Mouse (Mus musculus) erythroblast, embryonic 14.5 days (primary cell): ENCODE data around the gene Cyth4. TPM values are rescaled to one million over a fixed set of nuclear protein-coding genes. Genes with fewer than 3 reads are reported as not detected.

ENCODE experiments used
- H3K27me3 ChIP-seq: 2 replicates; pipeline ENCODE4 v1.6.1; 2012; ENCODE audit warnings: inconsistent platforms; ENCODE audit not compliant: control insufficient read depth
- H3K36me3 ChIP-seq: 2 replicates; pipeline ENCODE4 v1.6.1; 2012; ENCODE audit warnings: mild to moderate bottlenecking, inconsistent platforms; ENCODE audit not compliant: control insufficient read depth
- H3K4me1 ChIP-seq: 2 replicates; pipeline ENCODE4 v1.6.1; 2012; ENCODE audit warnings: inconsistent platforms; ENCODE audit not compliant: control insufficient read depth
- H3K4me3 ChIP-seq: replicated peaks from 2 replicates; pipeline ENCODE3; 2012; ENCODE audit warnings: moderate library complexity, mild to moderate bottlenecking, inconsistent platforms
- H3K9me3 ChIP-seq: 2 replicates; pipeline ENCODE4 v1.6.1; 2012; ENCODE audit warnings: low read length, inconsistent platforms, mixed read lengths; ENCODE audit not compliant: control insufficient read depth
- GATA1 ChIP-seq: IDR thresholded peaks from 2 replicates; pipeline ENCODE4 v1.6.1; 2012; ENCODE audit warnings: low read length, inconsistent platforms, mixed read lengths
- TAL1 ChIP-seq: IDR thresholded peaks from 3 replicates; pipeline ENCODE4 v1.6.1; 2012; ENCODE audit warnings: low read length, inconsistent platforms, mixed read lengths
- polyA plus RNA-seq: library from polyadenylated mRNA; stranded (reverse); fragments of >175 nt; gene quantifications from 2 replicates; pipeline ENCODE4 v1.2.3, GENCODE M21; 2012

Gene Cyth4
- polyA plus RNA-seq, 1 experiment: 0.08 TPM

DNA sequence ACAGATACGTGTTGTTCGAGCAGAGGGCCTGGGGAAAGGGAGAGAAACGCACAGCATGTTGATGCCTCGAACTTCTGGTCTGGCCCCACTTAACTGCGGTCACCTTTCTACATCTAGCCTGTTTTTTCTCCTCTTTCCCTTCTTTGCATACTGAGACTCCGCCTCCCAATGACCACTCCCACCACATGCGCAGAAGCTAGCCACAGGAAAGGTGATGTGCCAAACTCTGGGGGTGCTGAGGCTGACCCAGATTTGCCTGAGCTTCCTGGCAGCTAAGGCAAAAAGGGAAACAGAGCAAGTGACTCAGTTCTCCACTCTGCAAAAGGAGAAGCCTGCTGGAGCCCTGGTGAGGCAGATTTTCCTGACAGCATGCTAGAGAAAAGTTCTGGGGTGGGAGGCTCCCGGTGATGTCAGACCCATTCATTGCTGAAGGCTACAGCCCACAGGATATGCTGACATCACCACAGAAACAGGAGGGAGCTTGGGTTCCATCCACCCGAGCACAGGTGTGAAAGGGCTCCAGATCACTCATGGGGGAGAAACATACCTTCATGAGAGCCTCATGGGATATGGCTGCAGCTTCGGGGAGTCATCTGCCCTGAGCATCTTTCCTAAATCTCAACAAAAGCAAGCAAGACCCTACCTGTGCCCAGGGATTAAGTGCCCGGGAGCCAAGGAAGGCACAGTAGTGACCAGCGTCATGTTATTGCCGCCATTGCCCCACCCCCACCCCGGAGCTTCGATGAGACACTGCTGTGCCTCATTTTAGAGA lies 5.0 kb upstream of the Cyth4 start:
- Histone ChIP-seq H3K9me3 (no peaks in the 10 kb centered on the region), H3K36me3 (no peaks in the 10 kb centered on the region), H3K4me3 (no peak overlapping the region), H3K4me1 (peaks cover 7% of the 10 kb centered on the region), H3K27me3 (no peaks in the 10 kb centered on the region)
- TF ChIP-seq TAL1: no peak
- no peak for TF ChIP-seq GATA1

DNA sequence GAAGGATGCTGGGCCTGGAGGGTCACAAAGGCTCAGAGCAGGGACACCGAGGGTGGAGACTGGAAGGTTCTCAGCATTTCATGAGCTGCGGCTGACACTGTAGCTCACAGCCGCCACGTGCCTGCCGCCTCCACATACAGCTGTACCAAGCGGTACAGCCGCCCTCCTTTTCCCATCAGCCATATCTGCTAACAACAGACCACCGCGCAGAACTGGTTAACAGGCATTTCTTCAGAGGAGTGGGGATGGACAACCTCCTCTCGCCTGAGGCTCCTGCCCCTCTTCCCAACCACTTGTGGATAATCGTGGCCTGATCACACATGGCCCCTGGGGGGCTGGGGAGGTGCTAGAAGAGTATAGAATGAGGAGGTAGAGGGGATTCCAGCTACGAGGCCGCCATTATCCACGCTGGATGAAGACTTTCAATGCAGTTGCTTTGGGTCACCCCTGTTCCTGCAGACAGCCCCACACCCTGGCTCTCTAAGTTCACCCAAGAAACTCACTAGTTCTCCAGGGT lies 4.3 kb upstream of the Cyth4 start:
- no peak overlapping the region for H3K4me3 ChIP-seq
- H3K27me3 ChIP-seq: no peaks in the 10 kb centered on the region
- peaks cover 7% of the 10 kb centered on the region for H3K4me1 ChIP-seq
- TF ChIP-seq GATA1 (no peak), TAL1 (no peak)
- H3K9me3 ChIP-seq: no peaks in the 10 kb centered on the region
- H3K36me3 ChIP-seq: no peaks in the 10 kb centered on the region

- H3K36me3 ChIP-seq: no peaks in the 10 kb centered on the region
- TF ChIP-seq GATA1: no peak
- no peak for TF ChIP-seq TAL1
- H3K4me3 ChIP-seq: no peak overlapping the region
- no peaks in the 10 kb centered on the region for H3K4me1 ChIP-seq
- H3K27me3 ChIP-seq: no peaks in the 10 kb centered on the region
- no peaks in the 10 kb centered on the region for H3K9me3 ChIP-seq
These were observed 2.9 kb upstream of the Cyth4 start for GRCm38 (mm10) chr15:78593896-78594425.

- H3K9me3 ChIP-seq: no peaks in the 10 kb centered on the region
- no peaks in the 10 kb centered on the region for H3K4me1 ChIP-seq
- H3K27me3 ChIP-seq: no peaks in the 10 kb centered on the region
- TF ChIP-seq GATA1 (no peak), TAL1 (no peak)
- no peaks in the 10 kb centered on the region for H3K36me3 ChIP-seq
- H3K4me3 ChIP-seq: no peak overlapping the region
These were observed 2.0 kb upstream of the Cyth4 start for GRCm38 (mm10) chr15:78594831-78595230.

- H3K4me1 ChIP-seq: no peaks in the 10 kb centered on the region
- H3K36me3 ChIP-seq: no peaks in the 10 kb centered on the region
- no peaks in the 10 kb centered on the region for H3K27me3 ChIP-seq
- H3K9me3 ChIP-seq: no peaks in the 10 kb centered on the region
- no peak overlapping the region for H3K4me3 ChIP-seq
- TF ChIP-seq GATA1 (no peak), TAL1 (no peak)
These were observed 1.4 kb upstream of the Cyth4 start for GRCm38 (mm10) chr15:78595468-78595867.

DNA sequence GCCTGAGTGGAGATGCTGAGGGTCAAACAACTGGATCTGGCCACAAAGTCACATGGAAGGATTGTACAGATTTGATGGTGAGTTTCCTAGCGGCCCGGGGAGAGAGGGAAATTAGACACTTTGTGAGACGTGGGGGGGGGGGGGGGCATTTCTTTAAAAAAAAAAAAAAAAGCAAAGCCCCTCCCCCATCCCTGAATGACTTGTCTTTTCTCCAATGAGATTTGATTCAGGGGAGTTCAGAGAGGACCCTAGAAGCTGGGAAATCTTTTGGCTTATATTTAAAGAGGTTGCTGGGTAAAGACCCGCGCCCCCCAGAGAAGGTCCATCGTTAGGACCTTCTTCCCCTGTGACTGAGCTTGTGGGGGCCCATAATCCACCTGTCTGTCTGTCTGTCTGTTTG lies 343 bp upstream of the Cyth4 start:
- no peaks in the 10 kb centered on the region for H3K36me3 ChIP-seq
- TF ChIP-seq GATA1 (no peak), TAL1 (no peak)
- no peak overlapping the region for H3K4me3 ChIP-seq
- no peaks in the 10 kb centered on the region for H3K27me3 ChIP-seq
- H3K9me3 ChIP-seq: no peaks in the 10 kb centered on the region
- no peaks in the 10 kb centered on the region for H3K4me1 ChIP-seq

- no peaks in the 10 kb centered on the region for H3K9me3 ChIP-seq
- H3K4me1 ChIP-seq: no peaks in the 10 kb centered on the region
- H3K36me3 ChIP-seq: no peaks in the 10 kb centered on the region
- TF ChIP-seq GATA1: no peak
- TF ChIP-seq TAL1: no peak
- H3K4me3 ChIP-seq: no peak overlapping the region
- H3K27me3 ChIP-seq: no peaks in the 10 kb centered on the region
These were observed 882 bp downstream of the Cyth4 start for GRCm38 (mm10) chr15:78597729-78598128.

DNA sequence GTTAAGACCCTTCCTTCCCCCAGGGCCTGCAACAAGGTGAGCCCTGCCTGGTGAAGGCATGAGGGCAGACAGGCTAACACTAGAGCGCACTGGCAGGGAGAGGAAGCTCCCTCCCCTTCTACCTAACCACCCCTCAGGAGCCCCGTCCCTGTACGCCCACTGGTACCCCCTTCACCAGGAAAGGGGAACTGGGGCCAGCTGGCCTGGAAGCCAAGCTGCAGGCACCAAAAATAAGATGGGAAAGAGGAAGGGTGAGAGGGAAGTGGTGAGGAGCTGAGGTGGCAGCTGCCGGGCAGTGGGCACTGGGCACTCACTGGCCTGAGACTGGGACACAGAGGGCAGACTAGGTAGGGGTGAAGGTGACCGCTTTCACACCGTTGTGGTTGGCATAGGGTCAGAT lies 2.3 kb downstream of the Cyth4 start:
- H3K9me3 ChIP-seq: no peaks in the 10 kb centered on the region
- H3K36me3 ChIP-seq: no peaks in the 10 kb centered on the region
- no peak overlapping the region for H3K4me3 ChIP-seq
- TF ChIP-seq GATA1 (no peak), TAL1 (no peak)
- no peaks in the 10 kb centered on the region for H3K27me3 ChIP-seq
- no peaks in the 10 kb centered on the region for H3K4me1 ChIP-seq

GRCm38 (mm10) chr15:78599529-78600193 lies 2.8 kb downstream of the Cyth4 start:
- Histone ChIP-seq H3K9me3 (no peaks in the 10 kb centered on the region), H3K27me3 (no peaks in the 10 kb centered on the region), H3K4me1 (no peaks in the 10 kb centered on the region), H3K36me3 (no peaks in the 10 kb centered on the region), H3K4me3 (no peak overlapping the region)
- no peak for TF ChIP-seq TAL1
- TF ChIP-seq GATA1: no peak
